Mouse (Mus musculus): ENCODE measurements around the gene Nadsyn1. TPM values are rescaled to one million over a fixed set of nuclear protein-coding genes. Genes with fewer than 3 reads are reported as not detected.

Gene Nadsyn1
- total RNA-seq (2021): 1 to 10 TPM; 4.4 to 7.8 TPM
- long read RNA-seq, experiment 1, partial matches to known transcripts: 1 of 5 reads
- long read RNA-seq, experiment 1, other reads (novel, unspliced or antisense): 1 of 5 reads
- long read RNA-seq, experiment 2, partial matches to known transcripts: 1 of 5 reads
- long read RNA-seq, experiment 2, other reads (novel, unspliced or antisense): 1 of 5 reads

GRCm38 (mm10) chr7:143822375-143823265, at the start of gene Nadsyn1, which contains the start of gene Dhcr7:
TSS of gene Nadsyn1 (minus strand) at chr7:143822849.
TSS of gene Dhcr7 (plus strand) at chr7:143823145.
- Histone ChIP-seq H3K4me3 (peak within 1 kb of the TSS; percentile 78), H3K27ac (peak within 1 kb of the TSS; percentile 98)
- TF ChIP-seq CTCF (conservative IDR thresholded peaks at IDR 0.05): no peak
- DNase-seq (ENCODE audit: low spot score in 2 of 2): peak; percentile 99

GRCm38 (mm10) chr7:143868874-143869273, 46.2 kb upstream of the Nadsyn1 start:
- H3K27ac ChIP-seq: no peak overlapping the region
- no peak overlapping the region for H3K4me3 ChIP-seq
- no peak for DNase-seq (ENCODE audit: low spot score in 2 of 2)
- no peak for TF ChIP-seq CTCF (conservative IDR thresholded peaks at IDR 0.05)

- TF ChIP-seq CTCF (conservative IDR thresholded peaks at IDR 0.05): no peak
- DNase-seq (ENCODE audit: low spot score in 2 of 2): no peak
- H3K4me3 ChIP-seq: no peak within 1 kb of the TSS
- H3K27ac ChIP-seq: no peak within 1 kb of the TSS
Measured at GRCm38 (mm10) chr7:143866538-143866937, 43.9 kb upstream of the Nadsyn1 start, which contains the start of gene Gm498. TSS of gene Gm498 (plus strand) at chr7:143866838.

GRCm38 (mm10) chr7:143848768-143849482, 26.3 kb upstream of the Nadsyn1 start:
- TF ChIP-seq CTCF (conservative IDR thresholded peaks at IDR 0.05): no peak

GRCm38 (mm10) chr7:143848127-143848767, 25.6 kb upstream of the Nadsyn1 start:
- Histone ChIP-seq H3K4me3 (no peak overlapping the region), H3K27ac (no peak overlapping the region)
- DNase-seq (ENCODE audit: low spot score in 2 of 2): no peak
- TF ChIP-seq CTCF (conservative IDR thresholded peaks at IDR 0.05): no peak

More at GRCm38 (mm10) chr7:143848768-143849482, 26.3 kb upstream of the Nadsyn1 start:
- DNase-seq (ENCODE audit: low spot score in 2 of 2): no peak
- H3K4me3 ChIP-seq: no peak overlapping the region
- no peak overlapping the region for H3K27ac ChIP-seq

GRCm38 (mm10) chr7:143841301-143841700, 18.7 kb upstream of the Nadsyn1 start:
- H3K4me3 ChIP-seq: no peak overlapping the region
- H3K27ac ChIP-seq: no peak overlapping the region
- no peak for DNase-seq (ENCODE audit: low spot score in 2 of 2)
- no peak for TF ChIP-seq CTCF (conservative IDR thresholded peaks at IDR 0.05)

GRCm38 (mm10) chr7:143840121-143840520, 17.5 kb upstream of the Nadsyn1 start:
- Histone ChIP-seq H3K27ac (no peak overlapping the region), H3K4me3 (no peak overlapping the region)
- no peak for TF ChIP-seq CTCF (conservative IDR thresholded peaks at IDR 0.05)
- peak in 1 of 2 experiments; percentile 2 for DNase-seq (ENCODE audit: low spot score in 2 of 2)

- peak in 1 of 2 experiments; percentile 5 for DNase-seq (ENCODE audit: low spot score in 2 of 2)
- TF ChIP-seq CTCF (conservative IDR thresholded peaks at IDR 0.05): no peak
- Histone ChIP-seq H3K4me3 (no peak overlapping the region), H3K27ac (no peak overlapping the region)
Measured at GRCm38 (mm10) chr7:143837705-143838358, 15.2 kb upstream of the Nadsyn1 start.

- no peak overlapping the region for H3K27ac ChIP-seq
- DNase-seq (ENCODE audit: low spot score in 2 of 2): peak in 1 of 2 experiments; percentile 9
- TF ChIP-seq CTCF (conservative IDR thresholded peaks at IDR 0.05): no peak
- H3K4me3 ChIP-seq: no peak overlapping the region
Measured at GRCm38 (mm10) chr7:143834972-143835371, 12.3 kb upstream of the Nadsyn1 start.

- no peak for TF ChIP-seq CTCF (conservative IDR thresholded peaks at IDR 0.05)
- H3K4me3 ChIP-seq: no peak overlapping the region
- H3K27ac ChIP-seq: no peak overlapping the region
- no peak for DNase-seq (ENCODE audit: low spot score in 2 of 2)
Measured at GRCm38 (mm10) chr7:143834316-143834715, 11.7 kb upstream of the Nadsyn1 start.

- TF ChIP-seq CTCF (conservative IDR thresholded peaks at IDR 0.05): no peak
- Histone ChIP-seq H3K27ac (no peak overlapping the region), H3K4me3 (no peak overlapping the region)
- no peak for DNase-seq (ENCODE audit: low spot score in 2 of 2)
Measured at GRCm38 (mm10) chr7:143833581-143834190, 11.0 kb upstream of the Nadsyn1 start.

Measured in layer of hippocampus, adult 2 months (tissue).